10 mouse cellular contexts compared by ENCODE assay signal in the genomic region with DNA sequence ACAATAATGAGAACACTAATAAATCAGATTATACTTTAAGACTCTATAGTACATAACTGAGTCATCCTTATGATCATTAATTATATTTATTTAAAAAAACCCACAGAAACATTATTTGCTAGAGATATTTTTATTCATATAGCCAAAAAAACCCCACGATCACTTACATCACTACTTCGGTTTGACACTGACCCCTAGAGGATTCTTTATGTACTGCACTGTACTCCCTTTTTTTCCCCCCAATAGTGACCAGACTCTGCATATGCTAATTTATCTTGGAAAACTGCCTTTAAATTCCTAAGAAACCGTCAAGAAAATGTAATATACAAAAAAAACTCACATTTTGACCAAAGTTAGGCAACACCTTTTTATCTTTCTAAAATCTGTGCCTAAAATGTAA.
DNase-seq lines count a peak whose midpoint lies in the region; ATAC-seq and TF ChIP-seq lines count a peak whose summit lies in the region.
"Had no signal": no experiment of that assay in that cellular context is flagged by ENCODE, and none has a peak within 500 bp of the region (broad histone marks: within the 10 kb centered on the region; RNA-seq: fewer than 3 reads in every experiment).

No protein-coding gene starts in this region.

- no peaks in the 10 kb centered on the region for H3K27me3 ChIP-seq in liver, embryonic 14.5 days (ENCODE audit: control insufficient read depth, insufficient read depth, low read length)
- no peaks in the 10 kb centered on the region for H3K27me3 ChIP-seq in liver, embryonic 12.5 days (replicated peaks)
- H3K27me3 ChIP-seq: embryonic facial prominence, embryonic 15.5 days had no signal

- no peaks in the 10 kb centered on the region for H3K4me1 ChIP-seq in liver, embryonic 14.5 days (replicated peaks; ENCODE audit: control insufficient read depth in 2 of 2, insufficient read depth in 2 of 2, low read length in 1 of 2)
- H3K4me1 ChIP-seq in liver, embryonic 12.5 days = no peaks in the 10 kb centered on the region
- H3K4me1 ChIP-seq: embryonic facial prominence, embryonic 15.5 days had no signal

- peak; percentile 46; the same call in 1 of the 2 replicates for TF ChIP-seq CTCF in liver, embryonic 14.5 days (IDR thresholded peaks at IDR 0.05; ENCODE audit: low read depth)

- no peak for TF ChIP-seq EP300 in liver, embryonic 14.5 days (IDR thresholded peaks at IDR 0.05; ENCODE audit: low read depth)

- H3K27ac ChIP-seq in liver, embryonic 14.5 days = no peak overlapping the region
- no peak overlapping the region for H3K27ac ChIP-seq in liver, embryonic 12.5 days
- H3K27ac ChIP-seq: embryonic facial prominence, embryonic 15.5 days had no signal

- H3K9me3 ChIP-seq in liver, embryonic 14.5 days (ENCODE audit: control insufficient read depth, low read length) = no peaks in the 10 kb centered on the region
- no peaks in the 10 kb centered on the region for H3K9me3 ChIP-seq in liver, embryonic 12.5 days (replicated peaks)
- H3K9me3 ChIP-seq: embryonic facial prominence, embryonic 15.5 days had no signal

- WGBS in liver, embryonic 14.5 days (ENCODE audit: insufficient replicate concordance) = 12% methylated on average over 3 of the region's 3 CpGs
- WGBS in liver, embryonic 12.5 days (ENCODE audit: insufficient replicate concordance) = 17% methylated on average over 3 of the region's 3 CpGs

- H3K4me2 ChIP-seq in liver, embryonic 14.5 days (ENCODE audit: low read depth) = no peak overlapping the region
- no peak overlapping the region for H3K4me2 ChIP-seq in liver, embryonic 12.5 days
- H3K4me2 ChIP-seq: embryonic facial prominence, embryonic 15.5 days had no signal

- peak; percentile 30 to 74 for DNase-seq in cerebellum, postnatal 10 days
- no peak for DNase-seq in cerebellum, adult 9-11 months
- no peak for DNase-seq in liver, embryonic 14.5 days (ENCODE audit: low read depth in 3 of 3, low spot score in 3 of 3)
- DNase-seq in embryo, embryonic 10 days (ENCODE audit: low spot score) = peak; percentile 28
- peak; percentile 81 for DNase-seq in retina, embryonic 14.5 days (ENCODE audit: low spot score)
- DNase-seq in frontal cortex, postnatal 25 days (ENCODE audit: low spot score in 2 of 2) = no peak
- no peak for DNase-seq in kidney, adult 11 months
- DNase-seq: kidney, postnatal 25 days had no signal

- H3K36me3 ChIP-seq in liver, embryonic 14.5 days (replicated peaks; ENCODE audit: control insufficient read depth, insufficient read depth, low read depth) = no peaks in the 10 kb centered on the region
- H3K36me3 ChIP-seq in liver, embryonic 12.5 days = no peaks in the 10 kb centered on the region
- H3K36me3 ChIP-seq: embryonic facial prominence, embryonic 15.5 days had no signal

- H3K4me3 ChIP-seq in liver, embryonic 14.5 days (ENCODE audit: insufficient read depth in 1 of 2, low read depth in 2 of 2, low read length in 2 of 2) = no peak overlapping the region
- H3K4me3 ChIP-seq in liver, embryonic 12.5 days = no peak overlapping the region
- H3K4me3 ChIP-seq: embryonic facial prominence, embryonic 15.5 days had no signal

- no peak for ATAC-seq in liver, embryonic 14.5 days (ENCODE audit: insufficient read depth)
- no peak for ATAC-seq in liver, embryonic 12.5 days

- no peak overlapping the region for H3K9ac ChIP-seq in liver, embryonic 14.5 days (replicated peaks)
- no peak overlapping the region for H3K9ac ChIP-seq in liver, embryonic 12.5 days
- H3K9ac ChIP-seq: embryonic facial prominence, embryonic 15.5 days had no signal

Comparison
In these comparisons a context has a peak if more than half of its experiments do, and no peak if none do; other contexts are left out.
1. DNase-seq: peak in cerebellum, postnatal 10 days (2 of 2), embryo, embryonic 10 days (single experiment) and retina, embryonic 14.5 days (single experiment); none in cerebellum, adult 9-11 months (single experiment), liver, embryonic 14.5 days (0 of 3), frontal cortex, postnatal 25 days (0 of 2) and kidney, adult 11 months (single experiment).